Mouse (Mus musculus): ENCODE data around the gene Sox5.

DNA sequence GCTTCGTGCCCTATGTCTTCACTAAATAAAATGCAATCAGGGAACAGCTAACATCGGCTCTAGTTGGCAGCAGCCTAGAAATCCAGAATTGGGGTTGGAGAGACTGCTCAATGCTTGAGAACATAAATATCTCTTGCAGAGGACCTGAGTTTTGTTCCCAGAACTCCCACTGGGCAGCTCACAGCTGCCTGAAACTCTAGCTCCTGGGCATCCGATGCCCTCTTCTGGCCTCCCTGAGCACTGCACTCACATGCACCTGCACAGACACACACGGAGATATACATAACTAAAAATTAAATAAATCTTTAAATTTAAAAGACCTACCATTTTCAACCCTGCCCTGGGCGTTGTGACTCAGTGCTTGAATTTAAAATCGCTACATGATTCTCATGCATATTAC, 115.2 kb downstream of the Sox5 start:
- TF ChIP-seq CTCF (IDR thresholded peaks at IDR 0.05; ENCODE audit: low read depth) (no peak), EP300 (IDR thresholded peaks at IDR 0.05; ENCODE audit: low read depth) (no peak)

Measured in heart, postnatal 0 days (tissue).